Mouse (Mus musculus): ENCODE data around the gene Cbs.
"Not testable (repeated sequence)": the region's sequence is repeated elsewhere in the genome, so short reads cannot be mapped to it uniquely, and the experiment has no call there.

The Cbs gene

GRCm38 (mm10) chr17:31642913-31643312, 5.9 kb upstream of the Cbs start:
- no peak for DNase-seq

- DNase-seq, result no peak
These were observed 5.3 kb upstream of the Cbs start for GRCm38 (mm10) chr17:31642331-31642730.

GRCm38 (mm10) chr17:31639651-31640050, 2.6 kb upstream of the Cbs start:
- DNase-seq, result no peak

GRCm38 (mm10) chr17:31637866-31638570, 980 bp upstream of the Cbs start:
- peak; percentile 59 to 73 for DNase-seq

GRCm38 (mm10) chr17:31636277-31636941, 629 bp downstream of the Cbs start:
- DNase-seq, result no peak

GRCm38 (mm10) chr17:31635781-31636180, 1.3 kb downstream of the Cbs start:
- DNase-seq, result no peak

GRCm38 (mm10) chr17:31634896-31635295, 2.1 kb downstream of the Cbs start:
- no peak for DNase-seq

- no peak for DNase-seq
These were observed 4.0 kb downstream of the Cbs start for GRCm38 (mm10) chr17:31633007-31633406.

- DNase-seq, result no peak
These were observed 5.8 kb downstream of the Cbs start for GRCm38 (mm10) chr17:31631081-31631800.

GRCm38 (mm10) chr17:31627961-31628360, 9.1 kb downstream of the Cbs start:
- DNase-seq, result no peak

GRCm38 (mm10) chr17:31623101-31623500, 13.9 kb downstream of the Cbs start:
- DNase-seq, result no peak

- DNase-seq, result peak; percentile 15 to 54
These were observed 23.8 kb downstream of the Cbs start for GRCm38 (mm10) chr17:31613086-31613755.

- DNase-seq, result no peak
These were observed 27.1 kb downstream of the Cbs start for GRCm38 (mm10) chr17:31609895-31610294.

- DNase-seq, result not testable (repeated sequence)
These were observed 27.9 kb downstream of the Cbs start for GRCm38 (mm10) chr17:31609173-31609572.

GRCm38 (mm10) chr17:31607256-31607951, 29.6 kb downstream of the Cbs start:
- no peak for DNase-seq

GRCm38 (mm10) chr17:31606424-31606823, 30.6 kb downstream of the Cbs start:
- no peak for DNase-seq

- no peak for DNase-seq
These were observed 38.4 kb downstream of the Cbs start for GRCm38 (mm10) chr17:31598593-31598992.

GRCm38 (mm10) chr17:31597957-31598356, 39.1 kb downstream of the Cbs start:
- no peak for DNase-seq

- DNase-seq, result no peak
These were observed 42.0 kb downstream of the Cbs start for GRCm38 (mm10) chr17:31595077-31595476.

GRCm38 (mm10) chr17:31594590-31594989, 42.4 kb downstream of the Cbs start:
- DNase-seq, result peak in 1 of 2 experiments; percentile 38

- no peak for DNase-seq
These were observed 46.2 kb downstream of the Cbs start for GRCm38 (mm10) chr17:31590846-31591245.

- DNase-seq, result no peak
These were observed 48.3 kb downstream of the Cbs start for GRCm38 (mm10) chr17:31588726-31589125.

- DNase-seq, result no peak
These were observed 48.9 kb downstream of the Cbs start for GRCm38 (mm10) chr17:31588115-31588514.
